Mouse (Mus musculus) thymus, postnatal 36 days (tissue): ENCODE measurements around the gene Spin2g.
"Not testable (repeated sequence)": the region's sequence is repeated elsewhere in the genome, so short reads cannot be mapped to it uniquely, and the experiment has no call there.

Experiments used
- DNase-seq, 2 experiments: peaks; one replicate each; pipeline ENCODE4 v3.0.0; 2022; ENCODE audit warnings: mixed read lengths in 2 of 2

Spin2g gene

DNA sequence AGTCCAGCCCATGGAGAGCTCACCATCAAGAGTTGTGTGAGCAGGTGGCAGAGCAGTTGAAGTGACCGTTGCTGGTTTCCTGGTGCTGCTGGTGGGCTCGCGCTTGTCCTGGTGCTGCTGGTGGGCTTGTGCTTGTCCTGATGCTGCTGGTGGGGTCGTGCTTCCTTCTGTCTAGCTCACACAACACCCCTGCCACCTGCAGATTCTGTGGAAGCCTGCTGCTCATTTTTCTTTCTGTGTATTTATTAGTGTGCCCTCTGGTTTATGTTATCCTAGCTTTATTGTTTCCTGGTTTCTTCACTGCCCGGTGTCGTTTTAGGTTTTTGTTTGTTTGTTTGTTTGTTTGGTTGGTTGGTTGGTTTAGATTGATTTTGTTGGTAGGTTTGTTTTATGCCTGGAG, at the start of gene Spin2g:
Spin2g (minus strand) TSS at position 101 of the 400 bp plus-strand sequence.
- not testable (repeated sequence) for DNase-seq
